Mouse (Mus musculus): ENCODE measurements around the gene Hoxd4. TPM values are rescaled to one million over a fixed set of nuclear protein-coding genes. Genes with fewer than 3 reads are reported as not detected.

The Hoxd4 gene
- polyA plus RNA-seq, 2 experiments: 0.63 to 14.7 TPM

GRCm38 (mm10) chr2:74704999-74705466 is 6.7 kb upstream of the Hoxd4 start:
- peaks cover 85% of the 10 kb centered on the region for H3K27me3 ChIP-seq (ENCODE audit: control insufficient read depth, insufficient read depth, low read length)
- peak overlapping the region; percentile 73 for H3K9ac ChIP-seq (ENCODE audit: low read depth, low read length, severe bottlenecking)
- TF ChIP-seq POLR2A (IDR thresholded peaks at IDR 0.05; ENCODE audit: borderline replicate concordance, extremely low read depth, insufficient read depth, insufficient read length): no peak
- peak overlapping the region; percentile 78 for H3K4me2 ChIP-seq (replicated peaks; ENCODE audit: low read depth, low read length, severe bottlenecking)
- no peaks in the 10 kb centered on the region for H3K36me3 ChIP-seq (ENCODE audit: control insufficient read depth, insufficient read depth, low read length)
- under 1% methylated on average over 21 of the region's 66 CpGs for WGBS
- no peak for DNase-seq (ENCODE audit: low spot score)
- H3K4me3 ChIP-seq (replicated peaks; ENCODE audit: low read length): peak overlapping the region; percentile 53
- peak; percentile 16 for ATAC-seq (ENCODE audit: low FRiP score, low read depth)
- H3K27ac ChIP-seq (replicated peaks; ENCODE audit: low read depth, low read length): peak overlapping the region; percentile 83
- peaks cover 3% of the 10 kb centered on the region; the same call in 1 of the 2 replicates for H3K4me1 ChIP-seq (ENCODE audit: control insufficient read depth, insufficient read depth, low read length)
- H3K9me3 ChIP-seq (ENCODE audit: control insufficient read depth, low read length): no peaks in the 10 kb centered on the region

GRCm38 (mm10) chr2:74705467-74706089 is 6.2 kb upstream of the Hoxd4 start:
- peak; percentile 10; the same call in 1 of the 2 replicates for ATAC-seq (ENCODE audit: low FRiP score, low read depth)
- Histone ChIP-seq H3K27ac (replicated peaks; ENCODE audit: low read depth, low read length) (peak overlapping the region; percentile 83), H3K4me1 (ENCODE audit: control insufficient read depth, insufficient read depth, low read length) (peaks cover 3% of the 10 kb centered on the region; the same call in 1 of the 2 replicates), H3K27me3 (ENCODE audit: control insufficient read depth, insufficient read depth, low read length) (peaks cover 85% of the 10 kb centered on the region), H3K4me3 (replicated peaks; ENCODE audit: low read length) (peak overlapping the region; percentile 53), H3K4me2 (replicated peaks; ENCODE audit: low read depth, low read length, severe bottlenecking) (peak overlapping the region; percentile 78), H3K9ac (ENCODE audit: low read depth, low read length, severe bottlenecking) (peak overlapping the region; percentile 73), H3K9me3 (ENCODE audit: control insufficient read depth, low read length) (no peaks in the 10 kb centered on the region), H3K36me3 (ENCODE audit: control insufficient read depth, insufficient read depth, low read length) (no peaks in the 10 kb centered on the region)
- WGBS: under 1% methylated on average over 22 of the region's 85 CpGs
- no peak for TF ChIP-seq POLR2A (IDR thresholded peaks at IDR 0.05; ENCODE audit: borderline replicate concordance, extremely low read depth, insufficient read depth, insufficient read length)
- DNase-seq (ENCODE audit: low spot score): no peak

DNA sequence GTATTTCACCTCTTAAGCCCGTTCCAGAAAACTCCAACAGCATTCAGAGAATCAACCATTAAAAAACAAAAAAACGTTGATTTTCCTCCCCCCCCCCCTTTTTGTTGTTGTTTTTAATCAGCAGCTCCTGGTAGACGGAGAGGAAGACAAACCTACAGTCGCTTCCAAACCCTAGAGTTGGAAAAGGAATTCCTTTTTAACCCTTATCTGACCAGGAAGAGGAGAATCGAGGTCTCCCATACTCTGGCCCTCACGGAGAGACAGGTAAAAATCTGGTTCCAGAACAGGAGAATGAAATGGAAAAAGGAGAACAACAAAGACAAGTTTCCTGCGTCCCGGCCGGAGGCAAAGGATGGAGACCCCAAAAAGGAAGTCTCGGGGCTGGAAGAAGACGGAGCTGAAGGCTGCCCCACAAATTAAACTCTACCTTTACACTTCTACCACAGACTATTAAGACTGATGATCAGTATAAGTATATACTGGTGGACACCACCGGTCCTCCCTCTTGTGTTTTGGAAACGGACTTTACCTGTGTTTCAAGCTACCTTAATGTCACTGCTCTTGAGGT is 5.3 kb upstream of the Hoxd4 start:
- Histone ChIP-seq H3K9ac (ENCODE audit: low read depth, low read length, severe bottlenecking) (peak overlapping the region; percentile 73), H3K4me3 (replicated peaks; ENCODE audit: low read length) (peak overlapping the region; percentile 53), H3K36me3 (ENCODE audit: control insufficient read depth, insufficient read depth, low read length) (no peaks in the 10 kb centered on the region), H3K27me3 (ENCODE audit: control insufficient read depth, insufficient read depth, low read length) (peaks cover 84% of the 10 kb centered on the region), H3K27ac (replicated peaks; ENCODE audit: low read depth, low read length) (no peak overlapping the region), H3K9me3 (ENCODE audit: control insufficient read depth, low read length) (no peaks in the 10 kb centered on the region), H3K4me1 (ENCODE audit: control insufficient read depth, insufficient read depth, low read length) (peaks cover 3% of the 10 kb centered on the region; the same call in 1 of the 2 replicates), H3K4me2 (replicated peaks; ENCODE audit: low read depth, low read length, severe bottlenecking) (peak overlapping the region; percentile 78)
- WGBS: 2% methylated on average over 13 of the region's 13 CpGs
- DNase-seq (ENCODE audit: low spot score) (no peak), ATAC-seq (ENCODE audit: low FRiP score, low read depth) (no peak)
- no peak for TF ChIP-seq POLR2A (IDR thresholded peaks at IDR 0.05; ENCODE audit: borderline replicate concordance, extremely low read depth, insufficient read depth, insufficient read length)

DNA sequence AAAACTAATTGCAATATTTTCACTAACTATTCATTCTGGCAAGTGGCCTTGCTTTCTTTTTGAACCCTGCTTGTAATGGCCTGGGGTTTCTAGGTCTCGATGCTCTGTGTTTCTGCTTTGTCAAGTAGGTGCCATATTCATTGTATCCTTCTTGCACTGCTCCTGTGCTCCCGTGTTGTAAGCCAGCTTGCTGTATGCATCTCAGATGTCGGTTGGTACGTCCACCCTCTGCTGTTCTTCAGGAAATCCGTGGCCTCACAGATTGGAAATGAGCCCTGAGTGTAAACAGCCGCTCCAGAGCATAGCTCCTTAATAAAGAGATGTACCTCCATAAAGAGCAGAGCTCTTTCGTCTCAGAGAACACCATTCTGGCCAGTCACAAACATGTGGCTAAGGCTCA is 4.1 kb upstream of the Hoxd4 start:
- Histone ChIP-seq H3K27me3 (ENCODE audit: control insufficient read depth, insufficient read depth, low read length) (peaks cover 89% of the 10 kb centered on the region), H3K27ac (replicated peaks; ENCODE audit: low read depth, low read length) (no peak overlapping the region), H3K36me3 (ENCODE audit: control insufficient read depth, insufficient read depth, low read length) (no peaks in the 10 kb centered on the region), H3K9ac (ENCODE audit: low read depth, low read length, severe bottlenecking) (0 out of 2 replicates have a peak overlapping the region, but pooled peaks have one; percentile 0), H3K9me3 (ENCODE audit: control insufficient read depth, low read length) (no peaks in the 10 kb centered on the region), H3K4me3 (replicated peaks; ENCODE audit: low read length) (0 out of 2 replicates have a peak overlapping the region, but pooled peaks have one; percentile 7), H3K4me2 (replicated peaks; ENCODE audit: low read depth, low read length, severe bottlenecking) (peak overlapping the region; percentile 30; the same call in 1 of the 2 replicates), H3K4me1 (ENCODE audit: control insufficient read depth, insufficient read depth, low read length) (peaks cover 9% of the 10 kb centered on the region)
- no peak for ATAC-seq (ENCODE audit: low FRiP score, low read depth)
- no peak for DNase-seq (ENCODE audit: low spot score)
- no peak for TF ChIP-seq POLR2A (IDR thresholded peaks at IDR 0.05; ENCODE audit: borderline replicate concordance, extremely low read depth, insufficient read depth, insufficient read length)
- 33% methylated on average over 7 of the region's 7 CpGs for WGBS

GRCm38 (mm10) chr2:74708676-74709075 is 3.1 kb upstream of the Hoxd4 start:
- Histone ChIP-seq H3K4me3 (replicated peaks; ENCODE audit: low read length) (no peak overlapping the region), H3K27me3 (ENCODE audit: control insufficient read depth, insufficient read depth, low read length) (peaks cover 90% of the 10 kb centered on the region), H3K9me3 (ENCODE audit: control insufficient read depth, low read length) (no peaks in the 10 kb centered on the region), H3K4me1 (ENCODE audit: control insufficient read depth, insufficient read depth, low read length) (peaks cover 9% of the 10 kb centered on the region), H3K9ac (ENCODE audit: low read depth, low read length, severe bottlenecking) (no peak overlapping the region), H3K36me3 (ENCODE audit: control insufficient read depth, insufficient read depth, low read length) (no peaks in the 10 kb centered on the region), H3K4me2 (replicated peaks; ENCODE audit: low read depth, low read length, severe bottlenecking) (no peak overlapping the region), H3K27ac (replicated peaks; ENCODE audit: low read depth, low read length) (no peak overlapping the region)
- TF ChIP-seq POLR2A (IDR thresholded peaks at IDR 0.05; ENCODE audit: borderline replicate concordance, extremely low read depth, insufficient read depth, insufficient read length): no peak
- ATAC-seq (ENCODE audit: low FRiP score, low read depth) (no peak), DNase-seq (ENCODE audit: low spot score) (no peak)
- 22% methylated on average over 4 of the region's 4 CpGs for WGBS

Measured in limb, embryonic 14.5 days (tissue).